Mouse (Mus musculus) neural tube, embryonic 11.5 days (tissue): Measurements from ENCODE around the gene Arsa. TPM values are rescaled to one million over a fixed set of nuclear protein-coding genes. Genes with fewer than 3 reads are reported as not detected.

Experiments
- ATAC-seq: fragments of 200-750 bp; cut with Nextera tagmentation; 2 replicates; pipeline ENCODE4 v1.8.0; 2017; ENCODE audit warnings: moderate number of reproducible peaks, mild to moderate bottlenecking, moderate TSS enrichment, moderate library complexity; ENCODE audit not compliant: insufficient read depth, low FRiP score, low TSS enrichment
- DNase-seq: peaks from one replicate; pipeline ENCODE4 v3.0.0-alpha.2; 2015; ENCODE audit warnings: low spot score
- H3K27ac ChIP-seq: fragments of 300-500 bp; sonication (generic); 2 replicates; pipeline ENCODE4 v1.5.1; 2014; ENCODE audit warnings: low read depth, mild to moderate bottlenecking, low read length
- H3K27me3 ChIP-seq: fragments of 300-500 bp; sonication (generic); 2 replicates; pipeline ENCODE4 v1.6.1; 2014; ENCODE audit warnings: mild to moderate bottlenecking, low read length, mixed read lengths; ENCODE audit not compliant: control insufficient read depth, insufficient read depth
- H3K36me3 ChIP-seq: fragments of 300-500 bp; sonication (generic); 2 replicates; pipeline ENCODE4 v1.6.1; 2014; ENCODE audit warnings: mild to moderate bottlenecking, low read length, moderate library complexity, mixed read lengths; ENCODE audit not compliant: control insufficient read depth, insufficient read depth
- H3K4me1 ChIP-seq: fragments of 300-500 bp; sonication (generic); 2 replicates; pipeline ENCODE4 v1.6.1; 2014; ENCODE audit warnings: low read length, mixed read lengths; ENCODE audit not compliant: control insufficient read depth, insufficient read depth
- H3K4me2 ChIP-seq: fragments of 300-500 bp; sonication (generic); 2 replicates; pipeline ENCODE4 v1.6.1; 2014; ENCODE audit warnings: low read depth, mild to moderate bottlenecking, moderate library complexity
- H3K4me3 ChIP-seq: fragments of 300-500 bp; sonication (generic); 2 replicates; pipeline ENCODE4 v1.5.1; 2014; ENCODE audit warnings: low read depth, low read length
- H3K9ac ChIP-seq: fragments of 300-500 bp; sonication (generic); 2 replicates; pipeline ENCODE4 v1.6.1; 2014; ENCODE audit warnings: mild to moderate bottlenecking, low read length
- H3K9me3 ChIP-seq: fragments of 300-500 bp; sonication (generic); 2 replicates; pipeline ENCODE4 v1.6.1; 2016; ENCODE audit warnings: low read length; ENCODE audit not compliant: control insufficient read depth
- WGBS: fragments of 180-500 bp; shearing (Covaris S2); extraction: QIAGEN DNeasy Blood & Tissue Kit; methylation state at CpG from one replicate; pipeline ENCODE4 v1.1.7; 2014; 5-methylcytosine and 5-hydroxymethylcytosine counted together
- polyA plus RNA-seq: library from polyadenylated mRNA; unstranded; fragments of >200 nt; fragmentation: Nextera tagmentation; extraction: Ambion mirVana; gene quantifications from 2 replicates; pipeline ENCODE4 v1.2.1, GENCODE M21; 2014

The Arsa gene
- polyA plus RNA-seq, 1 experiment from 2014 or later = 10.3 TPM

DNA sequence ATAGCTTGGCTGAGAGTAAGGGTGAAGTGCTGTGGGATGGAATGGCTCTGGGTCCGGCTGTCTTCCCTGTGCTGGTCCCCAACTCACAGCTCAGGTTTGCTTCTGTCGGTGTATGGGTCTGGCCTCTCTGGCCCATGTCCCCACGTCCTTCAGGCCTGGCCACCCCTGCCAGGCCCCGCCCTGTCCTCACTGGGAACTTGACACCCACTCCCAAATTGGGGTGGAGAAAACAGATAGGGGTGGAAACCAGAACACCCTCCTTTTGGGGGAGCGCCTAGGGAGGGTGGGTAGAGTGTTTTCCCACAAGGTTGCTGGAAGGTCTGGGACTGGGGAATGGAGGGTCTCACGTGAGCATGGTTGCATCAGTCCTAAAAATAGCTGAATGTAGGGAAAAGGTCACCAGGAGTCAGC is 51.5 kb downstream of the Arsa start, which contains the start of gene Cpt1b:
TSS of gene Cpt1b (minus strand) at position 153 of the 411 bp plus-strand sequence.
- Histone ChIP-seq H3K27me3 (no peaks in the 10 kb centered on the region), H3K27ac (no peak within 1 kb of the TSS), H3K9ac (no peak within 1 kb of the TSS), H3K4me1 (peaks cover 8% of the 10 kb centered on the region), H3K36me3 (no peaks in the 10 kb centered on the region), H3K4me3 (no peak within 1 kb of the TSS), H3K4me2 (no peak within 1 kb of the TSS), H3K9me3 (no peaks in the 10 kb centered on the region)
- 36% methylated on average over 6 of the region's 6 CpGs for WGBS
- no peak for ATAC-seq
- DNase-seq = no peak

GRCm38 (mm10) chr15:89424621-89425020 is 52.6 kb downstream of the Arsa start:
- H3K4me2 ChIP-seq = no peak overlapping the region
- WGBS = 84% methylated on average over 8 of the region's 8 CpGs
- ATAC-seq = no peak

More at GRCm38 (mm10) chr15:89424621-89425020, 52.6 kb downstream of the Arsa start:
- no peak overlapping the region for H3K4me3 ChIP-seq
- no peak for DNase-seq
- H3K36me3 ChIP-seq = no peaks in the 10 kb centered on the region
- peaks cover 8% of the 10 kb centered on the region for H3K4me1 ChIP-seq
- no peak overlapping the region for H3K27ac ChIP-seq
- H3K9me3 ChIP-seq = no peaks in the 10 kb centered on the region
- no peaks in the 10 kb centered on the region for H3K27me3 ChIP-seq
- no peak overlapping the region for H3K9ac ChIP-seq

Other genes starting within 250 kb of the Arsa start
- 75.7 and 90.7 TPM in 2 replicates for gene Sbf1, start 162.1 kb downstream of the Arsa start, polyA plus RNA-seq
- gene Adm2, start 154.7 kb downstream of the Arsa start, polyA plus RNA-seq = 0.17 TPM in 1 of 2 replicates, not detected in the other
- gene Miox, start 143.0 kb downstream of the Arsa start, polyA plus RNA-seq = not detected in 2 replicates
- 31.8 and 35.8 TPM in 2 replicates for gene Lmf2, start 121.8 kb downstream of the Arsa start, polyA plus RNA-seq
- 154 and 158 TPM in 2 replicates for gene Ncaph2, start 121.7 kb downstream of the Arsa start, polyA plus RNA-seq
- 6.0 and 8.8 TPM in 2 replicates for gene Sco2, start 103.6 kb downstream of the Arsa start, polyA plus RNA-seq
- gene Tymp, start 100.4 kb downstream of the Arsa start, polyA plus RNA-seq = 1.6 and 2.0 TPM in 2 replicates
- 0.39 and 1.0 TPM in 2 replicates for gene Odf3b, start 98.1 kb downstream of the Arsa start, polyA plus RNA-seq
- not detected in 2 replicates for gene Klhdc7b, start 92.5 kb downstream of the Arsa start, polyA plus RNA-seq
- not detected in 2 replicates for gene Syce3, start 66.9 kb downstream of the Arsa start, polyA plus RNA-seq
- gene Cpt1b, start 51.6 kb downstream of the Arsa start, polyA plus RNA-seq = 1.2 TPM in 1 of 2 replicates, not detected in the other
- 2.0 and 2.3 TPM in 2 replicates for gene C730034F03Rik, start 47.8 kb downstream of the Arsa start, polyA plus RNA-seq
- 0.26 and 0.64 TPM in 2 replicates for gene Gm44502, start 47.7 kb downstream of the Arsa start, polyA plus RNA-seq
- 58.1 and 63.8 TPM in 2 replicates for gene Chkb, start 47.5 kb downstream of the Arsa start, polyA plus RNA-seq
- 27.6 and 33.2 TPM in 2 replicates for gene Mapk8ip2, start 23.5 kb downstream of the Arsa start, polyA plus RNA-seq
- 2.7 and 3.0 TPM in 2 replicates for gene Shank3, start 22.2 kb upstream of the Arsa start, polyA plus RNA-seq
- gene Acr, start 90.9 kb upstream of the Arsa start, polyA plus RNA-seq = 0.40 TPM in 1 of 2 replicates, not detected in the other
- gene Rabl2, start 114.5 kb upstream of the Arsa start, polyA plus RNA-seq = 96.7 and 104 TPM in 2 replicates